In the genomic region with DNA sequence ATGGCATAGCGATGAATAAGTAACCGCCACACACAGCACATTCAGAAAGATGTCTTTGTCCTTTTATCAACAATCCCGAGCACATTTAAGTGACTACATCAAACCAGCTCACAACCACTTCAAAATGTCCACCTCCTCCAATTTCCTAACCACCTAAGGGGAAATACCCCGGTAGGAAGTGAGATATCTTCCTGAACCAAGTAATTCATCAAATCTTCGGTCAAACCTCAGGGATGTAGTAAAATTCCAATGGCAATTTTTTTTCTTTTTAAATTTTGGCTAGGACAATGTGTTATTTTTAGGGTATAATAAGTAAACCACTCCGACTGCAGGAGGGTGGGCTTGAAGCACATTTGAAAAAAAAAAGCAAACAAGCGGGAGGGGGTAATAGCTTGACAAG, we compare ENCODE assay signal across 9 mouse cellular contexts. TPM values are rescaled to one million over a fixed set of nuclear protein-coding genes. Genes with fewer than 3 reads are reported as not detected.
A peak's percentile ranks its signal among the peaks of the same experiment; 100 is the strongest.
DNase-seq lines count a peak whose midpoint lies in the region; ATAC-seq and TF ChIP-seq lines count a peak whose summit lies in the region.
"Had no signal": no experiment of that assay in that cellular context is flagged by ENCODE, and none has a peak within 500 bp of the region (broad histone marks: within the 10 kb centered on the region; RNA-seq: fewer than 3 reads in every experiment).

No protein-coding gene starts in this region.

- H3K4me1 ChIP-seq in cerebellum, adult 2 months (ENCODE audit: control insufficient read depth, insufficient read depth, low read length): peaks cover 6% of the 10 kb centered on the region; the same call in 1 of the 2 replicates
- peaks cover 7% of the 10 kb centered on the region; the same call in 1 of the 2 replicates for H3K4me1 ChIP-seq in spleen, adult 2 months (ENCODE audit: control insufficient read depth, insufficient read depth, insufficient read length)
- H3K4me1 ChIP-seq in limb, embryonic 13.5 days: peaks cover 22% of the 10 kb centered on the region
- H3K4me1 ChIP-seq in stomach, embryonic 15.5 days: peaks cover 15% of the 10 kb centered on the region; the same call in 1 of the 2 replicates

- H3K36me3 ChIP-seq in spleen, adult 2 months (ENCODE audit: control insufficient read depth, insufficient read depth, low read length): no peaks in the 10 kb centered on the region
- peaks cover 7% of the 10 kb centered on the region for H3K36me3 ChIP-seq in limb, embryonic 13.5 days
- 0 out of 2 replicates have a peak, but pooled peaks cover 3% of the 10 kb centered on the region for H3K36me3 ChIP-seq in stomach, embryonic 15.5 days

- WGBS in cerebellum, adult 2 months: 32% methylated on average over 7 of the region's 7 CpGs
- WGBS in spleen, adult 2 months: 41% methylated on average over 7 of the region's 7 CpGs
- WGBS in limb, embryonic 13.5 days: 44% methylated on average over 7 of the region's 7 CpGs
- 31% methylated on average over 7 of the region's 7 CpGs for WGBS in stomach, embryonic 15.5 days

- DNase-seq in cerebellum, adult 2 months: no peak
- no peak for DNase-seq in cerebellum, adult 8-10 months
- DNase-seq in spleen, adult 2 months (ENCODE audit: low read depth in 1 of 2, low spot score in 2 of 2): no peak
- DNase-seq in spleen, postnatal 4 days (ENCODE audit: low spot score in 2 of 2): no peak
- DNase-seq in frontal cortex, postnatal 10 days (ENCODE audit: low spot score in 2 of 2): no peak
- no peak for DNase-seq in cerebellum, adult 18-20 months
- DNase-seq: spleen, adult 18-20 months had no signal

- TF ChIP-seq POLR2A in cerebellum, adult 2 months (IDR thresholded peaks at IDR 0.05; ENCODE audit: borderline replicate concordance, insufficient read depth, low read length): no peak
- TF ChIP-seq POLR2A in spleen, adult 2 months (IDR thresholded peaks at IDR 0.05; ENCODE audit: low read depth, low read length): no peak

- no peaks in the 10 kb centered on the region for H3K9me3 ChIP-seq in limb, embryonic 13.5 days
- no peaks in the 10 kb centered on the region for H3K9me3 ChIP-seq in stomach, embryonic 15.5 days

- no peak overlapping the region for H3K27ac ChIP-seq in cerebellum, adult 2 months (ENCODE audit: insufficient read depth, low read length)
- H3K27ac ChIP-seq in spleen, adult 2 months (ENCODE audit: insufficient read depth, low read length): no peak overlapping the region
- no peak overlapping the region for H3K27ac ChIP-seq in limb, embryonic 13.5 days
- no peak overlapping the region for H3K27ac ChIP-seq in stomach, embryonic 15.5 days

- H3K4me3 ChIP-seq in cerebellum, adult 2 months (replicated peaks; ENCODE audit: insufficient read depth, low read depth, low read length): peak overlapping the region; percentile 42
- H3K4me3 ChIP-seq in spleen, adult 2 months (ENCODE audit: extremely low read depth, insufficient read depth, insufficient read length): peak overlapping the region; percentile 100
- H3K4me3 ChIP-seq in limb, embryonic 13.5 days: peak overlapping the region; percentile 99
- H3K4me3 ChIP-seq in stomach, embryonic 15.5 days (replicated peaks): peak overlapping the region; percentile 98

- H3K27me3 ChIP-seq in cerebellum, adult 2 months (ENCODE audit: control insufficient read depth, insufficient read depth, low read length): no peaks in the 10 kb centered on the region
- H3K27me3 ChIP-seq in spleen, adult 2 months (ENCODE audit: control insufficient read depth, insufficient read depth, low read length): no peaks in the 10 kb centered on the region
- H3K27me3 ChIP-seq in limb, embryonic 13.5 days: no peaks in the 10 kb centered on the region
- H3K27me3 ChIP-seq in stomach, embryonic 15.5 days (replicated peaks): no peaks in the 10 kb centered on the region

- ATAC-seq in limb, embryonic 13.5 days (ENCODE audit: low FRiP score, low read depth): no peak
- no peak for ATAC-seq in stomach, embryonic 15.5 days (ENCODE audit: insufficient read depth, low FRiP score, low read depth)

- no peak for TF ChIP-seq CTCF in cerebellum, adult 2 months (IDR thresholded peaks at IDR 0.05; ENCODE audit: borderline replicate concordance, insufficient read depth, low read depth, low read length)
- TF ChIP-seq CTCF in spleen, adult 2 months (IDR thresholded peaks at IDR 0.05; ENCODE audit: extremely low read depth, insufficient read depth, insufficient read length, insufficient replicate concordance): no peak

- H3K9ac ChIP-seq in limb, embryonic 13.5 days: peak overlapping the region; percentile 98
- H3K9ac ChIP-seq in stomach, embryonic 15.5 days: peak overlapping the region; percentile 92; the same call in 1 of the 2 replicates

- peak overlapping the region; percentile 84 for H3K4me2 ChIP-seq in limb, embryonic 13.5 days (replicated peaks)
- H3K4me2 ChIP-seq in stomach, embryonic 15.5 days: peak overlapping the region; percentile 72

RNA-seq across cellular contexts. Expression of a gene that starts 1.1 kb away (rescaled TPM):
- polyA plus RNA-seq in cerebellum, adult 2 months (2012; rRNA removed): 28.3 and 31.0 TPM in 2 replicates
- 7.3 and 10.4 TPM in 2 replicates for polyA plus RNA-seq in spleen, adult 2 months (2012; rRNA removed)
- polyA plus RNA-seq in limb, embryonic 13.5 days (2015; fragmentation: Nextera tagmentation; extraction: Ambion mirVana): 19.6 TPM in 2 replicates
- 15.3 and 15.9 TPM in 2 replicates for polyA plus RNA-seq in stomach, embryonic 15.5 days (2015; fragmentation: Nextera tagmentation; extraction: Ambion mirVana)

RNA-seq across cellular contexts. Expression of a gene that starts 57.7 kb away (rescaled TPM):
- 109 and 115 TPM in 2 replicates for polyA plus RNA-seq in cerebellum, adult 2 months (2012; rRNA removed)
- 29.1 and 34.6 TPM in 2 replicates for polyA plus RNA-seq in spleen, adult 2 months (2012; rRNA removed)
- polyA plus RNA-seq in limb, embryonic 13.5 days (2015; fragmentation: Nextera tagmentation; extraction: Ambion mirVana): 111 TPM in 2 replicates
- polyA plus RNA-seq in stomach, embryonic 15.5 days (2015; fragmentation: Nextera tagmentation; extraction: Ambion mirVana): 139 and 147 TPM in 2 replicates

Comparison
In these comparisons a context has a peak if more than half of its experiments do, and no peak if none do; other contexts are left out.
1. H3K4me3 ChIP-seq: peak in every context shown above with its lines; median percentile 100 in spleen, adult 2 months; 99 in limb, embryonic 13.5 days; 98 in stomach, embryonic 15.5 days; 42 in cerebellum, adult 2 months.